Mouse (Mus musculus): ENCODE results near the gene Zfp969.
"Not testable (repeated sequence)": the region's sequence is repeated elsewhere in the genome, so short reads cannot be mapped to it uniquely, and the experiment has no call there.

Gene Zfp969

DNA sequence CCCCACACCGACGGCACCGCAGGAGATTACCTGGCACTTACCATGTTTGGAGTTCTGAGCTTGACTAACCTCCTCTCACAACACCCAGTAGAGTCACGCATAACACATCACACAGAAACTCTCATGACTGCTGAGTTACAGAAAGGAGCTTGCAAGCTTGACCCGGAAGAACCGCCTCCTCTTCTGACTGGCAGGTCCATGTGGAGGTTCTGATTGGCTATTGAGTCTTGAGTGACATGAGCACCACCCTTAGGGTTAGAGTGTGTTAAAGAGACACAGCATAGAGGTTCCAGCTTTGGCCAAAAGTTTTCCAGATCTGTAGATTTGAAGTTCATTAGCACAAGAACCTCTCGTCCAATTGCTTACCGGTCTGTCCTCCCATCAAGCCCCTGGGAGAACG is at the start of gene Zfp969:
TSS of gene Zfp969 (minus strand) at position 101 of the 400 bp plus-strand sequence.
- DNase-seq (ENCODE audit: low spot score), result not testable (repeated sequence)

DNA sequence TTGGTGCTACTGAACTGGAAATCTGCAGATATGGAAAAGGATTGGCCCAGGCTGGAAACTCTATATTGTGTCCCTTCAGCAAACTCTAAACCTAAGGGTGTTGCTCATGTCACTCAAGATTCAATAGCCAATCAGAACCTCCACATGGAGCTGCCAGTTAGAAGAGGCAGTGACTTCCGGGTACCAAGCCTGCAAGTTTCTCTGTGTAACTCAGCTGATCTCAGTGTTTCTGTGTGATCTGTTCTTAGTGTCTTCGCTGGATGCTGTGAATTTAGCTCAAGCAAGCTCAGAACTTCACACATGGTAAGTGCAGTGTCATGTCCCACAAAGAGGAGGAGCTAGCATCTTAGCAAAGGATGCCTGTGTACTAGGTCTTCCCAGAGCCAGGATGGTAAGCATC is 37.8 kb upstream of the Zfp969 start, which contains the start of gene Gm2007:
TSS of gene Gm2007 (plus strand) at position 301 of the 400 bp plus-strand sequence.
- DNase-seq (ENCODE audit: low spot score), result not testable (repeated sequence)

DNA sequence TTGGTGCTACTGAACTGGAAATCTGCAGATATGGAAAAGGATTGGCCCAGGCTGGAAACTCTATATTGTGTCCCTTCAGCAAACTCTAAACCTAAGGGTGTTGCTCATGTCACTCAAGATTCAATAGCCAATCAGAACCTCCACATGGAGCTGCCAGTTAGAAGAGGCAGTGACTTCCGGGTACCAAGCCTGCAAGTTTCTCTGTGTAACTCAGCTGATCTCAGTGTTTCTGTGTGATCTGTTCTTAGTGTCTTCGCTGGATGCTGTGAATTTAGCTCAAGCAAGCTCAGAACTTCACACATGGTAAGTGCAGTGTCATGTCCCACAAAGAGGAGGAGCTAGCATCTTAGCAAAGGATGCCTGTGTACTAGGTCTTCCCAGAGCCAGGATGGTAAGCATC is 59.8 kb downstream of the Zfp969 start, which contains the start of gene Gm11007:
TSS of gene Gm11007 (plus strand) at position 301 of the 400 bp plus-strand sequence.
- DNase-seq (ENCODE audit: low spot score), result not testable (repeated sequence)

Data from ovary, postnatal 10 days (tissue).